Mouse (Mus musculus): ENCODE measurements around the gene Pcsk4. TPM values are rescaled to one million over a fixed set of nuclear protein-coding genes. Genes with fewer than 3 reads are reported as not detected.
A peak's percentile ranks its signal among the peaks of the same experiment; 100 is the strongest.

Pcsk4 gene
- 1 to 10 TPM; 1.0 to 1.7 TPM for total RNA-seq (2021)
- long read RNA-seq, experiment 1, partial matches to known transcripts, result 1 of 3 reads
- long read RNA-seq, experiment 1, other reads (novel, unspliced or antisense), result 2 of 3 reads
- long read RNA-seq, experiment 2, partial matches to known transcripts, result 0 of 2 reads
- long read RNA-seq, experiment 2, other reads (novel, unspliced or antisense), result 2 of 2 reads

GRCm38 (mm10) chr10:80329273-80330081 is at the start of gene Pcsk4, which contains the start of gene Reep6:
Gene Pcsk4 (minus strand): TSS chr10:80329498.
Gene Reep6 (plus strand): TSS chr10:80329953.
- peak; percentile 91 to 93 for DNase-seq
- intact Hi-C loops (cut with DNase I), result no loop called here

- intact Hi-C loops (cut with DNase I), result loop anchor here (2.0 to 10.0 kb wide), 4 partner anchors 67 to 177 kb away; partner anchors contain the start of gene Apc2
- peak in 1 of 2 experiments; percentile 45 for DNase-seq
Measured at GRCm38 (mm10) chr10:80377716-80378115, 48.4 kb upstream of the Pcsk4 start.

GRCm38 (mm10) chr10:80376160-80376559 is 46.9 kb upstream of the Pcsk4 start:
- DNase-seq, result peak; percentile 92 to 97
- intact Hi-C loops (cut with DNase I), result loop anchor here (2.0 to 10.0 kb wide), 4 partner anchors 69 to 179 kb away; partner anchors contain the start of gene Apc2

GRCm38 (mm10) chr10:80374063-80374462 is 44.8 kb upstream of the Pcsk4 start:
- peak; percentile 68 to 85 for DNase-seq

GRCm38 (mm10) chr10:80372706-80373105 is 43.4 kb upstream of the Pcsk4 start:
- DNase-seq, result no peak
- intact Hi-C loops (cut with DNase I), result loop anchor here (10.0 kb wide), 1 partner anchor 182 kb away; no protein-coding TSS in a partner anchor

More at GRCm38 (mm10) chr10:80374063-80374462, 44.8 kb upstream of the Pcsk4 start:
- intact Hi-C loops (cut with DNase I), result loop anchor here (1.0 to 10.0 kb wide), 3 partner anchors 24 to 181 kb away; no protein-coding TSS in a partner anchor

- intact Hi-C loops (cut with DNase I), result loop anchor here (10.0 kb wide), 1 partner anchor 183 kb away; no protein-coding TSS in a partner anchor
- DNase-seq, result no peak
Measured at GRCm38 (mm10) chr10:80371983-80372382, 42.7 kb upstream of the Pcsk4 start.

- DNase-seq, result peak in 1 of 2 experiments; percentile 35
- intact Hi-C loops (cut with DNase I), result loop anchor here (10.0 kb wide), 1 partner anchor 183 kb away; no protein-coding TSS in a partner anchor
Measured at GRCm38 (mm10) chr10:80371411-80371966, 42.2 kb upstream of the Pcsk4 start.

GRCm38 (mm10) chr10:80369995-80370747 is 40.9 kb upstream of the Pcsk4 start:
- intact Hi-C loops (cut with DNase I), result loop anchor here (10.0 kb wide), 1 partner anchor 185 kb away; no protein-coding TSS in a partner anchor
- no peak for DNase-seq

GRCm38 (mm10) chr10:80368392-80368791 is 39.1 kb upstream of the Pcsk4 start:
- DNase-seq, result no peak
- intact Hi-C loops (cut with DNase I), result no loop called here

GRCm38 (mm10) chr10:80367954-80368353 is 38.7 kb upstream of the Pcsk4 start:
- no peak for DNase-seq
- intact Hi-C loops (cut with DNase I), result no loop called here

- intact Hi-C loops (cut with DNase I), result no loop called here
Measured at GRCm38 (mm10) chr10:80365736-80366135, 36.4 kb upstream of the Pcsk4 start.

GRCm38 (mm10) chr10:80363734-80364133 is 34.4 kb upstream of the Pcsk4 start:
- intact Hi-C loops (cut with DNase I), result no loop called here
- DNase-seq, result no peak

More at GRCm38 (mm10) chr10:80365736-80366135, 36.4 kb upstream of the Pcsk4 start:
- DNase-seq, result no peak

GRCm38 (mm10) chr10:80357994-80358639 is 28.8 kb upstream of the Pcsk4 start:
- DNase-seq, result peak in 1 of 2 experiments; percentile 49
- intact Hi-C loops (cut with DNase I), result no loop called here

GRCm38 (mm10) chr10:80357336-80357735 is 28.0 kb upstream of the Pcsk4 start:
- no peak for DNase-seq
- intact Hi-C loops (cut with DNase I), result no loop called here

- DNase-seq, result no peak
- intact Hi-C loops (cut with DNase I), result no loop called here
Measured at GRCm38 (mm10) chr10:80356737-80357136, 27.4 kb upstream of the Pcsk4 start.

- intact Hi-C loops (cut with DNase I), result no loop called here
- no peak for DNase-seq
Measured at GRCm38 (mm10) chr10:80356001-80356682, 26.8 kb upstream of the Pcsk4 start, which contains the start of gene Plk5. Gene Plk5 (plus strand): TSS chr10:80356459.

GRCm38 (mm10) chr10:80355431-80355830 is 26.1 kb upstream of the Pcsk4 start:
- no peak for DNase-seq
- intact Hi-C loops (cut with DNase I), result no loop called here

GRCm38 (mm10) chr10:80352727-80353126 is 23.4 kb upstream of the Pcsk4 start:
- DNase-seq, result no peak
- intact Hi-C loops (cut with DNase I), result no loop called here

- DNase-seq, result no peak
- intact Hi-C loops (cut with DNase I), result no loop called here
Measured at GRCm38 (mm10) chr10:80351896-80352295, 22.6 kb upstream of the Pcsk4 start.

Measured in heart, postnatal 14 days (tissue).